Mouse (Mus musculus) right cerebral cortex, adult 18-20 months (tissue): ENCODE measurements around the gene Slc43a3.
A peak's percentile ranks its signal among the peaks of the same experiment; 100 is the strongest.

Source experiments
- DNase-seq: peaks from one replicate; pipeline ENCODE4 v3.0.0; 2022; ENCODE audit warnings: mixed read lengths

Slc43a3 gene

DNA sequence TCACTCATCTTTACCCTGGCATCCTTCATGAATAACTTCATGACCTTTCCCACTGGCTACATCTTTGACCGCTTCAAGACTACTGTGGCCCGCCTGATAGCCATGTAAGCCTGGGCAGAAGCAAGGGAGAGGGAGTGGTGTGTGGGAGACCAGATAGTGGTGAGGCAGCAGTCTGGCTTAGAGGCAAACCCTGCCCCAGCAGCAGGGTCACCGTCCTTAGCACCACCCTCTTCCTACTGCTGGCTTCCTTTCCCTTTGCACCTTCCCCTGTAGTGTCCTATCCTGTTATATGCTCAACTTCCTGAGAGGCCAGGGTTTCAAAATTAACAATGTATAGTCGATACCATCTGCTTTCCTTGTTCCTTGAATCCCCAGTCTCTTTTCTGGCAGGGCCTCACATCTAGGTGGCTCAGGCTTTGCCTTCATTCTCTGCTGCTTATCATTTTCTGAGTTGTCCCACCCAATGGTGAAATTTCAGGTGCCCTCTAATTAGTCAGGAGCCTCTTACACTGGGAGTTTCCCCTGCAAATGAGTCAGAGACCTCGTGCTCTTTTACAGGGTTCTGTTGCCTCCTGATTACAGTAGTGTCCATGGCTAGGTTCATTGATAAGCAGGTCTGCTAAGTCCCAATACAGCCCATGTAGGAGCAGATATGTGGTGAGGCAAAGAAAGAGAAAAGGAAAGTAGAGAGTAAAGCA, 2.0 kb downstream of the Slc43a3 start:
- no peak for DNase-seq

DNA sequence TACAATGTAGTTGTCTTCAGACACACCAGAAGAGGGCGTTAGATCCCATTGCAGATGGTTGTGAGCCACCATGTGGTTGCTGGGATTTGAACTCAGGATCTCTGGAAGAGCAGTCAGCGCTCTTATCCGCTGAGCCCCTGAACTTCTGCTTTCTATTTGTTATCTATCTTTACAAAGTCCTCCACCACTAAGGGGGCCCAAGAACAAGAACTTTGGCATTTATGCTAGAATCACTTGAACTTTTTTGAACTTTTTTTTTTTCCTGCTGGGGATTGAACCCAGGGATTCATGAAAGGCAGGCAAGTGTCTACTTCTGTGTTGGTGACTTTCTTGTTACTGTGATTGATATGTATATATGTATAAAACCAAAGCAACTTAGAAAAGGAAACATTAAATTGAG, 2.9 kb downstream of the Slc43a3 start:
- no peak for DNase-seq

DNA sequence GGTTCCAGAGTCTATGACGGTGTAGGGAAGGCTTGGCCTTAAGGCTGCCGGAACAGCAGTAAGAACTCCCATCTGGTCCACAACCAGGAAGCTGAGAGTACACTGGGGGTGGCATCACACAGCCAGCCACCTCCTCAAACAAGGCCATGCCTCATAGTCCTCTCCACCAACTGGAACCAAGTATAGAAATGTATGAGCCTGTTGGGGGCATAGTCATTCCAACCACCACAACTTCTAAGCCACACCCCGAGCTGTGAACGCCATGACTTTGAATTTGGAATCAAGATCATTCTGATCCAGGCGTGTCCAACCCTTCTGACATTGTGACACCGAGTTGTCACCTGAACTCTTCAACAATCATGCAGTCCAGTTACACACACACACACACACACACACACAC, 3.3 kb downstream of the Slc43a3 start:
- DNase-seq = no peak

DNA sequence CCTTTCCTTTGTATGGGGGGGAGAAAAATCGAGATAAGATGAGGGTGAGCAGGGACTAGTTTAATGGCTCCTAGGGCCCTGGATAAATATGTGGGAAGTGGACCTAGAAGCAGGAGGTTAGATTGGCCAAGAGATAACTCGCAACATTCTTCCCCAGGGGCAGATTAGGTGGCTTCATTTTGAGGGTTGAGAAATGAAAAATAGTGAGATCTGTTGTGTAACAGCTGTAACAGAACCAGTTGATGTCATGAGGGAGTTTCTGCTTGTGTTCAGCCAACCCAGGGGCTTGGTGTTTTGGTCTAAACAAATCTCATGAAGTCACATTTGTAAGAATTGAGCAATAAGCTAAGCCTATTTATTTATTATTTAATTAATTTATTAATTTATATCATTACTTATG, 5.0 kb downstream of the Slc43a3 start:
- no peak for DNase-seq

DNA sequence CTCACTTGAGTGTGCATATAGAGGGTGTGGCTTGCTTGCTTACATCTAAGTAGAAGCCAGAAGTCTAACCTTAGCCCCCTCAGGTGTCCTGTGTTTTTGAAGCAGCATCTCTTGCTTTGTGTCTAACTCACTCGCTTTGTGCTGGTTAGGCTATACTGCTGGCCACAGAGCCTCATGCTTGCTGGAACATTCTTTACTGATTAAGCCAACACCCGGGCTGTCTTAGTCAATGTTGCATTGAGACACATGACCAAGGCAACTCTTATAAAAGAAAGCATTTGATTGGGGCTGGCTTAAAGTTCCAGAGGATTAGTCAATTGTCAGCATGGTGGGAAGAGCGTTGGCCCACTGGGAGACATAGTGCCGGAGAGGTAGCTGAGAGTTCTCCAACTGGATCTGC, 5.4 kb downstream of the Slc43a3 start:
- DNase-seq = no peak

DNA sequence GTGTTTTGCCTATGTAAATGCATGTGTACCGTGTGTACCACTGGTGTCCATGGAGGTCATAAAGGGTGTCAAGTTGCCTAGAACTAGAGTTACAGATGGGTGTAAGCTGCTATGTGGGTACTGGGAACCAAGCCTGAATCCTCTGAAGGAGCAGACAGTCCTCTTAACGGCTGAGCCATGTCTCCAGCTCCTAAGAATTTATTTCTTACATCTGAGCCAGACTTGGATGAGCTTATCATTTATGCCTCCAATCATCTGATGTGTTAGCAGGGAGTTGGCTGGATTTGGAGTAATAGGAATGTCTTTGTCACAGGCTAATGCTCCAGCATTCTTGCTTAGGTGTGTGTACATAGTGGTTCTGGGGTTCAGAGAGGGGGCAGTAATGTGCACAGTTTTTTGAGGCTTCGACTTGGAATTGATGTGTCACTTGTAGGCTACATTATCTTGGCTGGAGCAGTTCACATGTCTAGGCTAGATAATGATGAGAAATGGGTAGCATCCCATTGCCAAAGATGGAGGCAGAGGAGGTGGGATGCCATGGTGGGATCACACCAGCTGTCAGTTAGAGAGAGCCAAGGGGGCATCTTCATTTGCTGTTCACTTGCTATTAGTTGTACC, 10.9 kb downstream of the Slc43a3 start:
- no peak for DNase-seq

DNA sequence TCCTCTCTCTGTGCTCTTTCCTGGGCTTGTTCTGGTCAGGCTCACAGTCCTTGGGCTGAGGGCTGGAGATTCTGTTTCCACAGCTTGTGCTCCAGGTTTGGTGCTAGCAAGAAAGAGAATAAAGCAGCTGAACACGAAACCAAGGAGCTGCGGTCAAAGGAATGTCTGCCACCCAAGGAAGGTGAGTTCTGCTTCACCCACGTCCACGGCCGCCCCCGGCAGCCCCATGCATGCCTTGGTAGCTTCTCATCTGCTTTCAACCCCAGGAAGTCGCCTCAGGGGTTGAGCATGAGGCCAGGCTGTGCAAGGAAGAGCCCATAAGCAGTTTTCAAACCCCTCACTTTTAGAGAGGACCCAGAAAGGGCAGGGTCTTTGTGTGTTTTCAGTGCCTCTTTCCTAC, 11.9 kb downstream of the Slc43a3 start:
- DNase-seq = no peak

DNA sequence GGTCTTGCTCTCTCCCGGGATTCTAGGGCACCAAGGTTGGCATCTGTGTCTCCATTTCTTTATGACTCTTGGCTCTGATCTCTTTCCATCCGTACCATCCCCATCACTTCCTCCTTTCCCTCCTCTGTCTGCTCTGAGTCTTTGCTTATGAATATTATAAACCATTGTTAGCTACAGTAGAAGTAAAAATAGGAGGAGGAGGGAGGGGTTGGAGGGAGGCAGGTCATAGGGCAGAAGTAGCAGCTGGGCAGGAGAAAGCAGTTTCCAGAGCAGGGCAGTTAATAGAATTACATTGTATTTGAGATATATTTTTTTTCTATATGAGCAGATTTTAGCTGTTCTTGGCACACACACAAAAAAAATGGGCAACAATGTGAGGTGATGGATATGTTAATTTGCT, 12.3 kb downstream of the Slc43a3 start:
- DNase-seq = no peak

DNA sequence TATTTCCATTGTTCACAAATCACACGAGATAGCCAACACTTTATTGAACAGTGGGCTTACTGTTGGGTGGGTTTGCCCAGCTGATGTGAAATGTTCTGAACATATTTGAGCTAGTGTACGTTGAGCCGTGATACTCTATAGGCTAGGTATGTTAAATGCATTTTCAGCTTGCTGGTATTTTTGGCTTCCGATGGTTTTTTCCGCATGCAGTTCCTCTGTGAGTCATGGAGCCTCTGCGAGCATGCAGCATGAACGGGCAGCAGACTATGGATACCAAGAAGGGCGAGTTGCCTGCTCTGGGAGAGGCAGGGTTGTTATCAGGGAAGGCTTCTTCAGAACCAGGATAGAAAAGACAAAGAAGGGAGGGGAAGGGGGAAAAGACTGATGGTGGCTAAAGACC, 14.6 kb downstream of the Slc43a3 start:
- peak; percentile 11 for DNase-seq

DNA sequence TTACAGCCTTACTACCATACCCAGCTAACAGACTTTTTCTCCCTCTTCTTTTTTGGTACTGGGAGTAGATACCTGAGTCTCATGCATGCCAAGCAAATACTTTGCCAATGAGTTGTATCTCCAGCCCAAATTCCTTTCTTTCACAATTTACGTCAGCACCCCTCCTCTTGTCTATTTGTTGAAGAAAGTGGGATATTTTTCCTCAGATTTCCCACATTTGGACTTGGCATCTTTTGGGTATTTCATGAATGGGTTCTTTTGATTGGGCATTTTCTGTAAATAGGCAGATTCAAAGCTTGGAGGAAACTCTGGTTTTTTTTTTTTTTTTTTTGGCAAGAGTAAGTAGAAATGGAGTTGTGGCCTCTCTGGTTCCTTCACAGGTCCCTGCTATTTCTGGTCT, 15.9 kb downstream of the Slc43a3 start:
- no peak for DNase-seq

DNA sequence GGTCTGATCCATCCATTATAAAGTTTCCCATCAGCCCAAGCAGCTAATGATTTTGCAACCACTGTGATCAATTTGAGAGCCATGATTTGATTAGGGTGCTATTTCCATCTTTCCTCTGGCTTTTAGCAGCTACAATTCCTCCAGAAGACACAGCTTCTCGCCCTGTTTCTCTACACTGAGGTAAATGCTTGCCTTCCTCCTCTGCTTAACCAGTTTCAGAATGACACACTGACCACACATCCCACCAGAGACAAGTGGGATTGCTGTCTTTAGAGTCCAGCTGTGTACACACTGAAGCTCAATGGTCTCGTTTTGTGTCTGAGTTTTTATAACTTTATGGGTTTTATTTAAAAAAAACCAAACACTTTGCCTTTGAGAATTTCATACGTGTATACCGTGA, 16.3 kb downstream of the Slc43a3 start:
- no peak for DNase-seq

DNA sequence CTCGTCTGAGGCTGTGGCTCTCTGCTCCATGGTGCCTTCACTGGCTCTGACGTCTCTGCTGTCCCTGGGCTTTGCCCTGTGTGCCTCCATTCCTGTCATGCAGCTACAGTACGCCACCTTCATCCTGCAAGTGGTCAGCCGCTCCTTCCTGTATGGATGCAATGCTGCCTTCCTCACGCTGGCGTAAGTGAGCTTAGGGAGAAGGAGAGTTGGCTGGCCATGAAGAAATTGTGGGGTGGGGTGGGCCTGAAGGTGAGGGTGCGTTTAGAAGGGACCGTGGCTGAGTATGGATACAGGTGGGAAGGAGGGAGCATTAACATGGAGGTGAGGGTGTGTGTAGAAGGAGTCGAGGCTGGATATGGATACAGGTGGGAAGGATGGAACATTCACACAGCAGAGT, 19.1 kb downstream of the Slc43a3 start:
- no peak for DNase-seq

DNA sequence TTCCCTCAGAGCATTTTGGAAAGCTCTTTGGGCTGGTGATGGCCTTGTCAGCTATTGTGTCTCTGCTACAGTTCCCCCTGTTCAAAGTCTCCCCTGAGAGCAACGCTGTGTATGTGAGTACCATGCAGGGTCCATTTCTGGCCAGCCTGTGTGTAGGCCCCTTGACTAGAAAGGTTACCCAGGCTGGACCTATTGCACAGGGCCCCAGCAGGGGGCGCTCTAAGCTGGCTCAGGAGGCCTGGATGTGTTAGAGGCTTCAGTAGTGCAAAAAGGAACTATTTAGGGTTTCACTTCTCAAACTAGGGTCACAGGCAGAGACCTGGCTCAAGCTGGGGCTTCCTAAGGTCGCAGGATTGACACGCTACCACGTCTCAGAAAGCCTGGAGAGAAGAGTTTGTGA, 19.9 kb downstream of the Slc43a3 start:
- peak; percentile 18 for DNase-seq

DNA sequence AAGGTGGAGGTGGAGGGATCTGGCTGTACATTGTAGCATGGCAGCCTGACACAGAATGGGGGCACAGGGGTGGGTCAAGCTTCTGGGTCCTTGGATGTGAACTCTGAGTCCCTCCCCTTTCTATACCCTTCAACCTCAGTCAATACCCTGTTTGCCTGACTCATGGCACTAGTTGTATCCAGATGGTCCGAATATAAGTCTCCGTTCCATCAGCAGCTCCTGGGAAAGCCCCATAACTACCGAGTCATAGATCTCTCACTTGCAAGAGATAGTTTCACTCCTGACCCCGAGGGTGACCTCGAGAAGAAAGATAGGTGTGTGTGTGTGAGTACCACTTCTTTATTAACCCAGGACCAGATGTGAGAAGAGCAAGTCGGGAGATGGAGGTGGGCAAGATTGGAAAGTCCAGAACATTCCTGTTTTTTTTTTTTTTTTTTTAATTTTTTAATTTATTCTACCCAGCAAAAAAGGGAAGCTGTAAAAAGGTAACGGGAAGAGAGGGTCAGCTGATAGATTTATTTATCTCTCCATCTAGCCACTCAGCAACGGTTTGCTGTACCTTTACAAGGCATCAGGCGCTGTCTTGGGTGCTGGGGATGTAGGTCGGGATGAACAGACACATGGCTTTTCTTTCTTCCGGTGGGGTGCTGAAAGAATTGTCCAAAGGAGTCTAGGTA, 22.3 kb downstream of the Slc43a3 start:
- DNase-seq = no peak

DNA sequence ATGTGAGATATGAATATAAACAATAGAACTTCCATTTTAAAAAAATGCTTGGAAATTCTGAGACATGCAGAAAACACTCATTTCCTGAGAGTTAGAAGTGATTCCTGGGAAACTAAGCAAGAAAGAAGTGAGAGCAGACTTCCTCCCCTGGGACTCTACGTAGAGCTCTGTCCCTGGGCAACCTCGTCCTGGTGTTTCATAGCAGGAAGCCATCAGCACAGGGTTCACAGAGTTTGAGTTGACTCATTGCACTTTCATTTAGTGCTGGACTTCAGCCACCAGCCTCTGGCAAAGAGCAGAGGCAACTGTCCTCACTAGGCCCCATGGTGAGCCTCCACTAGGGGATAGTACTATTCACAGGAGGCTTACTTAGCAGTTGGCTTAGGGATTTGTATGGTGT, 24.9 kb downstream of the Slc43a3 start:
- DNase-seq = no peak

DNA sequence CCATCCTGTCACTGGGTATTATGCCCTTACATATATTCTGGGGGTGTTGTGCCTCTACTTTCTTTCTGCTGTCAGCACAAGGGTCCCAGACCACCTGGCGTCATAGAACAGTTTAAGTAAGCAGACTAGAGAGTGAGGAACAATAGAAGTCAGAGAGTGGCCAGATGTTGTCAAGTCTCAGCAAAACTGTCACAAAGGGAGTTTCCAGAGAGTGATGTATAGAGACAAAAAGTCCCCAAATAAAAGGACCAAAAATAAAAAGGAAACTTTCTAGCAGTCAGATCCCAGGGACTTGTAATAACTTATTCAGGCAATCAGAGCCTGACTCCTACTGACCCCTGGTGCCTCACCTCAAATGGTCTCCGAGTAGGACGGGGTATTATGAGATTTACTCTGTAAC, 25.5 kb downstream of the Slc43a3 start:
- DNase-seq = no peak

DNA sequence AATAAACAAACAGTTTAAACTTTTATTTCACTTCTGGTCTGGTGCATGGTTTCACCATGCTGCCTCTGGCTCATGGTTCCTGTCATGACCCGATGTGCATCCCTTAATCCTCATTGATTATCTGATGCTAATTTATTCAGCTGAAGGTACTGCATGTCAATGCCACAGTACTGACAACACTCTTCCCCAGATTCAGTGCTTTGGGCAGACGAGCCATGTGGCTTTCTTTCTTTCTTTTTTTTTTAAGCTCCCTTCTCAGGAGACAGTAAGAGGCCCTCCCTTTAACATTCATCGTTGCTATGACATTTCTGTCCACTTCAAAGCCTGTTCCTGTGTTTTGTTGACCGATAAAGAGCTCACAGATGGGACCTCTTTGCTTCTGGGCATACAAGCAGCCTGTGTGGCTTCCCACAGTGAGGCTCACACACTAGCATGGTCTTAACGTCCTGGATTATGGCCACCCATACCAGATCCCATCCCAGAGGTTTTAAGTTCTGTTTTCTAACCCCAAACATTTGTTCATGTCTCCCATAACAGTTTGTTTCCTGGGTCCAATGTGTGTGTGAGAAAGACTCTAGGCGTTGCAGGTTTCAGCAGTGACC, 26.6 kb downstream of the Slc43a3 start:
- no peak for DNase-seq

DNA sequence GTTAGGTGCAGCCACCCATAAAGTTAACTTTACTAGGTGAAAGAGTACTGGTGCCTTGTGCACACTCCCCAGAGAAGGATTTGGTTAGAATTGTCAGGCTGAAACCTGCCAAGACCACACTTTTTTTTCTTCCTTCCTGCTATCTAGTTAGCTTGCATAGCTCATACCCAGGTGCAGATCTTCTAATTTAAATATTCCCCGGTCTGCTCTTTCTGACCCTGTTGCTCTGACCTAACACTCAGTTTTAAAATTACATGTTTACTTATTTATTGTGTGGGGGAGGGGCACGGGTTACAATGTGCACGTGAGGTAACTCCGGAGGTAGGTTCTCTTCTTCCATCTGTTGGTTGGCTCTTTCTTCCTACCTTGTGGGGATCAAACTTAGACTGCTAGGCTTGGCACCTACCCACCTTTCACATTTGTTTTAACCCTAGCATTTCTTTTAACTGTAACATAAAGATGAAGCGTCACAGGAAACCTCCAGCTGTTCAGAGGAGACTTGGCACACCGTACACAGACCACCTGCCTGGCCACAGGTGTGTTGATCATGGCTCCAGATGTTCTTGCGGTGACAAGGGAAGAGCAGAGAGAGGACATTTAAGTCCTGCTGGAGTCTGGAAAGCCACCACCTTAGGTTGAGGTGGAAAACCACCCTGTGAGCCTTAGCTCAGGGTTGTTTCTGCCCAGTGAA, 27.9 kb downstream of the Slc43a3 start:
- no peak for DNase-seq

DNA sequence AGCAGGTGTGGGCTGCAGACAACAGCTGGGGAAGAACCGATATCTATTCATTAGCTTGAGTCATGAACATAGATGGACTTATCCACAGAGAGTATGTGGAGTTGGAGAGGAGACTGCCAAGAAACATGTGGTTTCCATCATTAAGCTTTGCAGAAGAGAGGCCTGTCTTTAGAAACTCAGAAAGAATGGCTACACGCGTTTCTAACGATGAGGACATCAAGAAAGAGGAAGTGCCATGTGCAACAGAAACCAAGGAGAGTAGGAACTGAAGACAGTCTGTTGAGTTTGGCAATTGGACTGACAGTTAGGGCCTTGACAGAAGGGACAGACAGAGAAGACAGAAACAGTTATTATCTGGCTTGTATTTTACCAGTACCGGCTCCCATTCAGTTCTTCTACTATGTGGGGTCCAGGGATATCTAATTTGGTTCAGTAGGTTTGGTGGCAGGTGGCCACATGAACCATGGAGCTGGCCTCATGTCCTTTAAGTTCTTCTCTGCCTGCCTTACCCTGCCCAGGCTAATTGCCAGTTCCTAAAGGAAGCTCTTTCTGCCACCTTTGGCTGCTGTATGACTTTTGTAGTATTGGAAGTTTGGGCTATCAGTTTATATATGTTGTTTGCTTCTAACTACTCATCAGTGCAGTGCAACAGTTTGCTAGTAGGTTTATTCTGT, 31.1 kb downstream of the Slc43a3 start:
- DNase-seq = no peak

DNA sequence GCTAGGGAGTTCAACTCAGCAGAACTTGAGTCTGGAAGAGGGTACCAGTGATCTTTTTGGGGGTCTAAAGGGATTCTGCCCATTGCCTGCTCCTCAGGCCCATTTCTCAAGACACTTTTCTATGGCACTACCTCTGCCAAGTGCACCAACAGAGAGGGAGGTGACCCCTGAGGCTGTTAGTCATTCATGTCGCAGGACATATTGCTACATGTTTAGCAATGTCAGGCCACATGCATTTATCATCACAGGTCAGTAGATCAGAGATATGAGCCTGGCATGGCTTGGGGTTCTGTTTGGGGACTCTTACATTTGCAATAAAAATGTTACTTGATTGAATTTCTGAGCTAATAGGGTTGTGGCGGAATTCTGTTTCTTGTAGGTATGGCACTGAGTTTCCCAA, 39.2 kb downstream of the Slc43a3 start:
- DNase-seq = no peak

DNA sequence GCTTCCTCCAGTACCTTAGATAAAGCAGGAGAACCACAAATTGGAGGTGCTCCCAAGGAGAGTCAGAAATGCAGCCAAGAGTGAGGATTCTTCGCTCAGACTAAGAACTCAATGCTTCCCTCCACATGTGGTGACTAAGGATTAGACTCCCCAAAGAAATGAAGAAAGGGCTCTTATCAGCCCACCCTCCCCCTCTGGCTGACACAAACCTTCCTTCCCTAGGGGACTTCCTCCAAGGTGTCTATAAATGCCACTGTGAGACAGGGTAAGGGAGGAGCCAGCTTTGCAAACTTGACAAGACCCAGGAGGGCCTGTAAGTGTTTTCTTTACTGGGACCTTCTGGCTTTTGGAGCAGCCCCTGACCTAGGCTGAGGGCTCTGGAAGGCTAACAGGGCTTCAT, 43.8 kb downstream of the Slc43a3 start, which contains the start of gene Prg2:
Prg2 (plus strand) TSS at position 274 of the 400 bp plus-strand sequence.
- no peak for DNase-seq

DNA sequence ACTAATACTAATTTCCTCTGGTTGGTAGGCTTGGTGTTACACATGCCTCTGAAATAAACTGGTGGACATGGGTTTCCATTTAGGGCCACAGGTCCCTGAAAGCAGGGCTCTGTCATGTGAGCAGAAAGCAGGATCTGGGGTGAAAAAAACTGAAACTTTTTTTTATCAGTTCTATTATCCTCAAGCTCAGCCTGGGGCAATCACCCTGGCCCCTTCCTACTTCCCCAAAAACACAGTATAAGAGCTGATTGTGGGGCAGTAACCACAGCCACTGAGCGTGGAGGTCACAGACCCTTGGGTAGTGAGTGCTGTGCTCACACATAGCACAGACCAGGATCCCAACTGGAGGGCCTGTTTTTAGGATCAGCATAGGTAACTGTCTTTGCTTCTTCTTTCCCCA, 51.6 kb downstream of the Slc43a3 start, which contains the start of gene Prg3:
Prg3 (plus strand) TSS at position 286 of the 400 bp plus-strand sequence.
- DNase-seq = no peak

DNA sequence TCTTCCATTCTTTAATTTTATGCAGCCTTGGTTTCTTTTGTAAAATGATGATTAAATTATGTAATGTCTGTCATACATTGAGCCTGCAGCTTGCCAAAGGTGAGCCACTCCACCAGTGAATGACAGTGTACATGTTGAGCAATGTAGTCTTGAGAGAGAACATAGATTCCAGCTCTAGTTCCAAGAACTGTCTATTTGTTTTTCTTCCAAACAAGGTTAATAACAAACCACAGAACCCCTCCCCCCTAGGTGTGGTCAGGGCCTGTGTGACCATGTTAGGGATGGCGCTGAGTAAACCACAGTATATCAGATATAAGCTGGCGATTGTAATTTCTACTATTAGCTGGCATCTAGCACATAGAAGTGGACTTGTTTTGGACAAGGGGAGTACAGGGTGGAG, 60.0 kb downstream of the Slc43a3 start:
- no peak for DNase-seq
